27 mouse cellular contexts compared by ENCODE assay signal in genomic region chr1:144926136-144926535, GRCm38 (mm10).
DNase-seq lines count a peak whose midpoint lies in the region; ATAC-seq and TF ChIP-seq lines count a peak whose summit lies in the region.
"Had no signal": no experiment of that assay in that cellular context is flagged by ENCODE, and none has a peak within 500 bp of the region (broad histone marks: within the 10 kb centered on the region; RNA-seq: fewer than 3 reads in every experiment).

No protein-coding gene starts in this region.

- TF ChIP-seq POLR2A in brain, embryonic 14.5 days (IDR thresholded peaks at IDR 0.05; ENCODE audit: borderline replicate concordance, extremely low read depth, insufficient read depth, insufficient read length, poor library complexity, severe bottlenecking) = no peak

- no peaks in the 10 kb centered on the region for H3K36me3 ChIP-seq in forebrain, embryonic 14.5 days (ENCODE audit: control insufficient read depth, insufficient read depth, low read length)
- H3K36me3 ChIP-seq in forebrain, embryonic 16.5 days (ENCODE audit: control insufficient read depth, insufficient read depth) = no peaks in the 10 kb centered on the region
- H3K36me3 ChIP-seq: forebrain, embryonic 10.5 days; forebrain, embryonic 15.5 days; G1E; hindbrain, embryonic 12.5 days; intestine, embryonic 15.5 days had no signal

- TF ChIP-seq CTCF in brain, embryonic 14.5 days (IDR thresholded peaks at IDR 0.05; ENCODE audit: borderline replicate concordance, extremely low read depth, insufficient read depth, insufficient read length) = no peak

- H3K4me2 ChIP-seq in forebrain, embryonic 14.5 days (ENCODE audit: low read length) = no peak overlapping the region
- H3K4me2 ChIP-seq in forebrain, embryonic 16.5 days (ENCODE audit: low read length) = no peak overlapping the region
- H3K4me2 ChIP-seq: forebrain, embryonic 15.5 days; heart, embryonic 11.5 days; hindbrain, embryonic 12.5 days; intestine, embryonic 15.5 days had no signal

- no peak overlapping the region for H3K9ac ChIP-seq in forebrain, embryonic 14.5 days (ENCODE audit: low read length)
- H3K9ac ChIP-seq in forebrain, embryonic 16.5 days (replicated peaks; ENCODE audit: low read depth, low read length) = no peak overlapping the region
- H3K9ac ChIP-seq: forebrain, embryonic 15.5 days; hindbrain, embryonic 12.5 days; intestine, embryonic 15.5 days had no signal

- no peaks in the 10 kb centered on the region for H3K4me1 ChIP-seq in forebrain, embryonic 14.5 days (ENCODE audit: control insufficient read depth, insufficient read depth, low read length)
- H3K4me1 ChIP-seq in forebrain, embryonic 16.5 days (replicated peaks; ENCODE audit: control insufficient read depth, insufficient read depth, low read length) = no peaks in the 10 kb centered on the region
- H3K4me1 ChIP-seq: forebrain, embryonic 10.5 days; forebrain, embryonic 15.5 days; hindbrain, embryonic 12.5 days; intestine, embryonic 15.5 days had no signal

- ATAC-seq in forebrain, embryonic 14.5 days = no peak
- ATAC-seq in forebrain, embryonic 16.5 days = no peak
- ATAC-seq: forebrain, embryonic 15.5 days; hindbrain, embryonic 16.5 days; intestine, embryonic 15.5 days; Patski had no signal

- no peaks in the 10 kb centered on the region for H3K27me3 ChIP-seq in forebrain, embryonic 14.5 days (replicated peaks; ENCODE audit: control insufficient read depth, insufficient read depth, low read length)
- no peaks in the 10 kb centered on the region for H3K27me3 ChIP-seq in forebrain, embryonic 16.5 days (replicated peaks; ENCODE audit: control insufficient read depth, insufficient read depth, low read length)
- H3K27me3 ChIP-seq: CH12.LX; forebrain, embryonic 15.5 days; hindbrain, embryonic 12.5 days; intestine, embryonic 15.5 days; Patski had no signal

- no peaks in the 10 kb centered on the region for H3K9me3 ChIP-seq in forebrain, embryonic 14.5 days (replicated peaks; ENCODE audit: control insufficient read depth, low read length)
- H3K9me3 ChIP-seq in forebrain, embryonic 16.5 days (ENCODE audit: control insufficient read depth, low read length) = no peaks in the 10 kb centered on the region
- H3K9me3 ChIP-seq: forebrain, embryonic 15.5 days; G1E; intestine, embryonic 15.5 days had no signal

- DNase-seq in forebrain, embryonic 14.5 days (ENCODE audit: low spot score) = peak; percentile 64
- DNase-seq in layer of hippocampus, adult 9-11 months = peak; percentile 7
- no peak for DNase-seq in layer of hippocampus, adult 9-10 months (ENCODE audit: low spot score)
- peak; percentile 68 for DNase-seq in adipocyte (ENCODE audit: low spot score)
- peak; percentile 50 for DNase-seq in brain, embryonic 14.5 days (ENCODE audit: low read depth)
- DNase-seq in embryo, embryonic 9.5 days (ENCODE audit: extremely low spot score) = no peak
- DNase-seq: adrenal gland, adult 2 months; adrenal gland, postnatal 14 days; B cell, adult 2 months; cerebellum, adult 2 months; cerebellum, adult 9-11 months; cerebellum, postnatal 36 days; embryo, embryonic 11 days; gastrocnemius, postnatal 10 days; gastrocnemius, postnatal 36 days; heart, adult 2 months; kidney, adult 11 months had no signal

- H3K27ac ChIP-seq in forebrain, embryonic 14.5 days (ENCODE audit: low read depth, low read length) = no peak overlapping the region
- no peak overlapping the region for H3K27ac ChIP-seq in forebrain, embryonic 16.5 days (ENCODE audit: low read length)
- H3K27ac ChIP-seq: forebrain, embryonic 10.5 days; forebrain, embryonic 15.5 days; heart, adult 2 months; hindbrain, embryonic 12.5 days; intestine, embryonic 15.5 days had no signal

- no peak overlapping the region for H3K4me3 ChIP-seq in forebrain, embryonic 14.5 days (ENCODE audit: low read depth, low read length)
- H3K4me3 ChIP-seq in forebrain, embryonic 16.5 days (replicated peaks; ENCODE audit: low read length) = no peak overlapping the region
- H3K4me3 ChIP-seq: forebrain, embryonic 10.5 days; forebrain, embryonic 15.5 days; heart, adult 2 months; hindbrain, embryonic 12.5 days; intestine, embryonic 15.5 days had no signal

- WGBS in forebrain, embryonic 14.5 days = 68% methylated on average over 2 of the region's 2 CpGs
- WGBS in forebrain, embryonic 16.5 days = 55% methylated on average over 2 of the region's 2 CpGs

Comparison
In these comparisons a context has a peak if more than half of its experiments do, and no peak if none do; other contexts are left out.
1. DNase-seq: peak in forebrain, embryonic 14.5 days (single experiment), layer of hippocampus, adult 9-11 months (single experiment), adipocyte (single experiment) and brain, embryonic 14.5 days (single experiment); none in layer of hippocampus, adult 9-10 months (single experiment) and embryo, embryonic 9.5 days (single experiment).